Mouse (Mus musculus) heart, embryonic 12.5 days (tissue): Measurements from ENCODE around the gene H2-M5. TPM values are rescaled to one million over a fixed set of nuclear protein-coding genes. Genes with fewer than 3 reads are reported as not detected.
A peak's percentile ranks its signal among the peaks of the same experiment; 100 is the strongest.

Experiments
- ATAC-seq: fragments of 200-750 bp; cut with Nextera tagmentation; 2 replicates; pipeline ENCODE4 v1.8.0; 2017; ENCODE audit warnings: moderate TSS enrichment, moderate library complexity; ENCODE audit not compliant: insufficient number of reproducible peaks, low FRiP score
- H3K27ac ChIP-seq: fragments of 300-500 bp; sonication (generic); 2 replicates; pipeline ENCODE4 v1.5.1; 2016; ENCODE audit warnings: mild to moderate bottlenecking, moderate library complexity; ENCODE audit not compliant: poor library complexity, severe bottlenecking
- H3K27me3 ChIP-seq: fragments of 300-500 bp; sonication (generic); replicated peaks from 2 replicates; pipeline ENCODE4 v1.6.1; 2016; ENCODE audit warnings: mild to moderate bottlenecking, moderate library complexity
- H3K36me3 ChIP-seq: fragments of 300-500 bp; sonication (generic); 2 replicates; pipeline ENCODE4 v1.6.1; 2016; ENCODE audit warnings: mild to moderate bottlenecking, moderate library complexity
- H3K4me1 ChIP-seq: fragments of 300-500 bp; sonication (generic); replicated peaks from 2 replicates; pipeline ENCODE4 v1.6.1; 2016; ENCODE audit warnings: mild to moderate bottlenecking
- H3K4me2 ChIP-seq: fragments of 300-500 bp; sonication (generic); 2 replicates; pipeline ENCODE4 v1.6.1; 2016; ENCODE audit warnings: mild to moderate bottlenecking, moderate library complexity
- H3K4me3 ChIP-seq: fragments of 300-500 bp; sonication (generic); 2 replicates; pipeline ENCODE4 v1.5.1; 2016; ENCODE audit warnings: mild to moderate bottlenecking
- H3K9ac ChIP-seq: fragments of 300-500 bp; sonication (generic); 2 replicates; pipeline ENCODE4 v1.6.1; 2016; ENCODE audit warnings: mild to moderate bottlenecking, moderate library complexity
- H3K9me3 ChIP-seq: fragments of 300-500 bp; sonication (generic); replicated peaks from 2 replicates; pipeline ENCODE4 v1.6.1; 2016; ENCODE audit warnings: mild to moderate bottlenecking, moderate library complexity
- WGBS: fragments of 180-500 bp; shearing (Covaris S2); methylation state at CpG from one replicate; pipeline ENCODE4 v1.1.7; 2016; 5-methylcytosine and 5-hydroxymethylcytosine counted together
- polyA plus RNA-seq: library from polyadenylated mRNA; unstranded; fragments of >200 nt; fragmentation: Nextera tagmentation; extraction: Ambion mirVana; gene quantifications from 2 replicates; pipeline ENCODE4 v1.2.1, GENCODE M21; 2016

The H2-M5 gene
- polyA plus RNA-seq, 1 experiment from 2014 or later = 0.31 TPM

GRCm38 (mm10) chr17:37011719-37012118, 22.4 kb upstream of the H2-M5 start:
- Histone ChIP-seq H3K4me1 (no peaks in the 10 kb centered on the region), H3K36me3 (peaks cover 40% of the 10 kb centered on the region), H3K4me2 (no peak overlapping the region), H3K4me3 (no peak overlapping the region), H3K27me3 (no peaks in the 10 kb centered on the region), H3K27ac (no peak overlapping the region), H3K9me3 (no peaks in the 10 kb centered on the region), H3K9ac (no peak overlapping the region)
- no peak for ATAC-seq
- WGBS = 78% methylated on average over 3 of the region's 3 CpGs

- H3K9ac ChIP-seq = no peak overlapping the region
- no peaks in the 10 kb centered on the region for H3K4me1 ChIP-seq
- H3K27me3 ChIP-seq = no peaks in the 10 kb centered on the region
- 89% methylated on average over 17 of the region's 17 CpGs for WGBS
- H3K36me3 ChIP-seq = peaks cover 58% of the 10 kb centered on the region
- no peaks in the 10 kb centered on the region for H3K9me3 ChIP-seq
- no peak overlapping the region for H3K27ac ChIP-seq
- ATAC-seq = no peak
- H3K4me3 ChIP-seq = no peak overlapping the region
- H3K4me2 ChIP-seq = no peak overlapping the region
These were observed 20.2 kb upstream of the H2-M5 start for GRCm38 (mm10) chr17:37009460-37010042.

GRCm38 (mm10) chr17:37008161-37008560, 18.8 kb upstream of the H2-M5 start:
- Histone ChIP-seq H3K4me1 (peaks cover 5% of the 10 kb centered on the region; the same call in 1 of the 2 replicates), H3K27me3 (no peaks in the 10 kb centered on the region), H3K36me3 (peaks cover 61% of the 10 kb centered on the region), H3K9me3 (no peaks in the 10 kb centered on the region), H3K9ac (no peak overlapping the region), H3K27ac (no peak overlapping the region), H3K4me2 (no peak overlapping the region), H3K4me3 (no peak overlapping the region)
- ATAC-seq = no peak
- 80% methylated on average over 6 of the region's 6 CpGs for WGBS

GRCm38 (mm10) chr17:37003366-37003765, 14.0 kb upstream of the H2-M5 start:
- Histone ChIP-seq H3K4me2 (peak overlapping the region; percentile 84), H3K9ac (peak overlapping the region; percentile 89), H3K27ac (peak overlapping the region; percentile 86; the same call in 1 of the 2 replicates), H3K4me1 (peaks cover 9% of the 10 kb centered on the region; the same call in 1 of the 2 replicates), H3K27me3 (no peaks in the 10 kb centered on the region), H3K36me3 (peaks cover 38% of the 10 kb centered on the region), H3K9me3 (no peaks in the 10 kb centered on the region), H3K4me3 (peak overlapping the region; percentile 71)
- ATAC-seq = no peak
- WGBS = 34% methylated on average over 4 of the region's 4 CpGs

GRCm38 (mm10) chr17:37002364-37003330, 13.3 kb upstream of the H2-M5 start:
- Histone ChIP-seq H3K4me2 (peak overlapping the region; percentile 84), H3K27ac (peak overlapping the region; percentile 86)
- under 1% methylated on average over 49 of the region's 49 CpGs for WGBS

GRCm38 (mm10) chr17:37000863-37001262, 11.5 kb upstream of the H2-M5 start, which contains the start of gene Zfp57:
TSS of gene Zfp57 (plus strand) at chr17:37001163.
- Histone ChIP-seq H3K9me3 (no peaks in the 10 kb centered on the region), H3K27ac (peak within 1 kb of the TSS; percentile 64; the same call in 1 of the 2 replicates), H3K4me1 (peaks cover 9% of the 10 kb centered on the region; the same call in 1 of the 2 replicates), H3K27me3 (no peaks in the 10 kb centered on the region), H3K4me3 (peak within 1 kb of the TSS; percentile 71), H3K36me3 (peaks cover 14% of the 10 kb centered on the region; the same call in 1 of the 2 replicates), H3K4me2 (peak within 1 kb of the TSS; percentile 84), H3K9ac (no peak within 1 kb of the TSS)
- whole genome bisulfite sequencing = 89% methylated on average over 7 of the region's 7 CpGs
- no peak for ATAC-seq

More at GRCm38 (mm10) chr17:37002364-37003330, 13.3 kb upstream of the H2-M5 start:
- Histone ChIP-seq H3K27me3 (no peaks in the 10 kb centered on the region), H3K9ac (peak overlapping the region; percentile 89), H3K4me1 (peaks cover 9% of the 10 kb centered on the region; the same call in 1 of the 2 replicates), H3K9me3 (no peaks in the 10 kb centered on the region), H3K4me3 (peak overlapping the region; percentile 71), H3K36me3 (peaks cover 30% of the 10 kb centered on the region)
- ATAC-seq = peak; percentile 89

GRCm38 (mm10) chr17:36998477-36998876, 9.1 kb upstream of the H2-M5 start:
- WGBS = 57% methylated on average over 2 of the region's 2 CpGs
- H3K36me3 ChIP-seq = no peaks in the 10 kb centered on the region
- H3K27me3 ChIP-seq = no peaks in the 10 kb centered on the region
- no peaks in the 10 kb centered on the region for H3K9me3 ChIP-seq
- H3K4me1 ChIP-seq = peaks cover 6% of the 10 kb centered on the region; the same call in 1 of the 2 replicates
- H3K27ac ChIP-seq = no peak overlapping the region
- H3K4me3 ChIP-seq = no peak overlapping the region
- no peak overlapping the region for H3K9ac ChIP-seq
- ATAC-seq = no peak
- H3K4me2 ChIP-seq = no peak overlapping the region

- H3K4me2 ChIP-seq = no peak overlapping the region
- no peak overlapping the region for H3K4me3 ChIP-seq
- no peak overlapping the region for H3K27ac ChIP-seq
- no peaks in the 10 kb centered on the region for H3K27me3 ChIP-seq
- WGBS = 26% methylated on average over 7 of the region's 7 CpGs
- no peak for ATAC-seq
- H3K36me3 ChIP-seq = no peaks in the 10 kb centered on the region
- H3K9me3 ChIP-seq = no peaks in the 10 kb centered on the region
- H3K9ac ChIP-seq = no peak overlapping the region
- H3K4me1 ChIP-seq = 0 out of 2 replicates have a peak, but pooled peaks cover 3% of the 10 kb centered on the region
These were observed 7.8 kb upstream of the H2-M5 start for GRCm38 (mm10) chr17:36997033-36997735.

- Histone ChIP-seq H3K36me3 (no peaks in the 10 kb centered on the region), H3K9ac (no peak overlapping the region), H3K4me1 (no peaks in the 10 kb centered on the region), H3K4me3 (no peak overlapping the region), H3K27me3 (no peaks in the 10 kb centered on the region), H3K27ac (no peak overlapping the region), H3K4me2 (no peak overlapping the region), H3K9me3 (no peaks in the 10 kb centered on the region)
- no peak for ATAC-seq
- WGBS = 65% methylated on average over 3 of the region's 3 CpGs
These were observed 6.1 kb upstream of the H2-M5 start for GRCm38 (mm10) chr17:36995448-36995847.

- Histone ChIP-seq H3K27ac (no peak overlapping the region), H3K9me3 (no peaks in the 10 kb centered on the region), H3K9ac (no peak overlapping the region), H3K36me3 (no peaks in the 10 kb centered on the region), H3K27me3 (peaks cover 3% of the 10 kb centered on the region), H3K4me2 (no peak overlapping the region), H3K4me1 (no peaks in the 10 kb centered on the region), H3K4me3 (no peak overlapping the region)
- 74% methylated on average over 2 of the region's 2 CpGs for WGBS
- ATAC-seq = no peak
These were observed 5.2 kb upstream of the H2-M5 start for GRCm38 (mm10) chr17:36994528-36994927.
